Comparison of ENCODE assay signal across 19 mouse cellular contexts in genomic region chr13:67062427-67062826, GRCm38 (mm10). TPM values are rescaled to one million over a fixed set of nuclear protein-coding genes. Genes with fewer than 3 reads are reported as not detected.
A peak's percentile ranks its signal among the peaks of the same experiment; 100 is the strongest.
DNase-seq lines count a peak whose midpoint lies in the region; ATAC-seq lines count a peak whose summit lies in the region.
"Had no signal": no experiment of that assay in that cellular context is flagged by ENCODE, and none has a peak within 500 bp of the region (broad histone marks: within the 10 kb centered on the region; RNA-seq: fewer than 3 reads in every experiment).

No protein-coding gene starts in this region.

- no peaks in the 10 kb centered on the region; the same call in 1 of the 2 replicates for H3K9me3 ChIP-seq in midbrain, embryonic 11.5 days (ENCODE audit: control insufficient read depth, low read length)
- H3K9me3 ChIP-seq in midbrain, embryonic 15.5 days, result peaks cover 4% of the 10 kb centered on the region; the same call in 1 of the 2 replicates
- H3K9me3 ChIP-seq in liver, embryonic 13.5 days (replicated peaks), result no peaks in the 10 kb centered on the region
- H3K9me3 ChIP-seq: heart, embryonic 10.5 days had no signal

- no peak for ATAC-seq in midbrain, embryonic 11.5 days (ENCODE audit: low FRiP score)
- ATAC-seq in midbrain, embryonic 15.5 days (replicated peaks), result no peak
- no peak for ATAC-seq in liver, embryonic 13.5 days (ENCODE audit: low read depth)
- ATAC-seq: activated CD4-positive, CD25-positive, alpha-beta regulatory T cell, adult 4 months; forebrain, embryonic 13.5 days; hindbrain, postnatal 0 days had no signal

- no peak overlapping the region for H3K4me2 ChIP-seq in midbrain, embryonic 11.5 days
- H3K4me2 ChIP-seq in midbrain, embryonic 15.5 days, result no peak overlapping the region
- 0 out of 2 replicates have a peak overlapping the region, but pooled peaks have one; percentile 4 for H3K4me2 ChIP-seq in liver, embryonic 13.5 days
- H3K4me2 ChIP-seq: forebrain, embryonic 13.5 days; hindbrain, embryonic 13.5 days had no signal

- DNase-seq in cerebellum, adult 9-11 months, result peak; percentile 28
- no peak for DNase-seq in cerebellum, postnatal 36 days
- DNase-seq in midbrain, embryonic 11.5 days (ENCODE audit: low spot score, missing footprints), result peak; percentile 12
- DNase-seq in ZHBTc4 (ENCODE audit: low read depth, low spot score), result peak; percentile 56
- peak; percentile 6 for DNase-seq in liver, embryonic 13.5 days
- no peak for DNase-seq in gastrocnemius, adult 8-10 months (ENCODE audit: low spot score in 2 of 2)
- DNase-seq: adrenal gland, postnatal 14 days; gastrocnemius, adult 2 months; gastrocnemius, postnatal 36 days; heart, adult 18-20 months; heart, postnatal 10 days; kidney, adult 11 months had no signal

- no peak overlapping the region for H3K9ac ChIP-seq in midbrain, embryonic 11.5 days (ENCODE audit: low read length)
- no peak overlapping the region for H3K9ac ChIP-seq in midbrain, embryonic 15.5 days
- H3K9ac ChIP-seq in liver, embryonic 13.5 days, result no peak overlapping the region
- H3K9ac ChIP-seq: forebrain, embryonic 13.5 days; hindbrain, embryonic 13.5 days had no signal

- H3K27me3 ChIP-seq in midbrain, embryonic 11.5 days (ENCODE audit: control insufficient read depth, insufficient read depth, low read length), result no peaks in the 10 kb centered on the region
- H3K27me3 ChIP-seq in midbrain, embryonic 15.5 days (replicated peaks), result no peaks in the 10 kb centered on the region
- H3K27me3 ChIP-seq in liver, embryonic 13.5 days, result no peaks in the 10 kb centered on the region
- H3K27me3 ChIP-seq: forebrain, embryonic 13.5 days; hindbrain, embryonic 13.5 days had no signal

- 59% methylated on average over 7 of the region's 7 CpGs for WGBS in midbrain, embryonic 11.5 days
- WGBS in midbrain, embryonic 15.5 days, result 55% methylated on average over 7 of the region's 7 CpGs
- 53% methylated on average over 7 of the region's 7 CpGs for WGBS in liver, embryonic 13.5 days (ENCODE audit: insufficient replicate concordance)

- 0 out of 2 replicates have a peak, but pooled peaks cover 2% of the 10 kb centered on the region for H3K36me3 ChIP-seq in midbrain, embryonic 11.5 days (ENCODE audit: control insufficient read depth, insufficient read depth, low read length)
- H3K36me3 ChIP-seq in midbrain, embryonic 15.5 days (replicated peaks), result no peaks in the 10 kb centered on the region
- no peaks in the 10 kb centered on the region for H3K36me3 ChIP-seq in liver, embryonic 13.5 days

- peaks cover 4% of the 10 kb centered on the region; the same call in 1 of the 2 replicates for H3K4me1 ChIP-seq in midbrain, embryonic 11.5 days (ENCODE audit: control insufficient read depth, insufficient read depth, low read length)
- H3K4me1 ChIP-seq in midbrain, embryonic 15.5 days, result peaks cover 7% of the 10 kb centered on the region
- H3K4me1 ChIP-seq in liver, embryonic 13.5 days (replicated peaks), result peaks cover 22% of the 10 kb centered on the region

- H3K4me3 ChIP-seq in midbrain, embryonic 11.5 days (ENCODE audit: low read depth, low read length), result no peak overlapping the region
- no peak overlapping the region for H3K4me3 ChIP-seq in midbrain, embryonic 15.5 days
- no peak overlapping the region for H3K4me3 ChIP-seq in liver, embryonic 13.5 days (replicated peaks)
- H3K4me3 ChIP-seq: embryonic facial prominence, embryonic 10.5 days; forebrain, embryonic 13.5 days; gastrocnemius, adult 2 months; heart, embryonic 10.5 days; hindbrain, embryonic 13.5 days had no signal

- no peak overlapping the region for H3K27ac ChIP-seq in midbrain, embryonic 11.5 days (ENCODE audit: low read depth, low read length)
- H3K27ac ChIP-seq in midbrain, embryonic 15.5 days, result no peak overlapping the region
- H3K27ac ChIP-seq in liver, embryonic 13.5 days, result no peak overlapping the region
- H3K27ac ChIP-seq: embryonic facial prominence, embryonic 10.5 days; forebrain, embryonic 13.5 days; gastrocnemius, adult 2 months; heart, embryonic 10.5 days; hindbrain, embryonic 13.5 days; hindbrain, postnatal 0 days had no signal

RNA-seq across cellular contexts. Expression of gene Zfp712, which starts 1.5 kb away (rescaled TPM):
- 6.0 and 6.7 TPM in 2 replicates for polyA plus RNA-seq in midbrain, embryonic 11.5 days (2014; fragmentation: Nextera tagmentation; extraction: Ambion mirVana)
- 7.3 and 8.1 TPM in 2 replicates for polyA plus RNA-seq in midbrain, embryonic 15.5 days (2015; fragmentation: Nextera tagmentation; extraction: Ambion mirVana)
- 0.83 and 0.92 TPM in 2 replicates for polyA plus RNA-seq in liver, embryonic 13.5 days (2015; fragmentation: Nextera tagmentation; extraction: Ambion mirVana)
- 1 to 10 TPM in 1 of 4 experiments, under 1 TPM in 3; 0.87 to 1.3 (median 0.95) TPM for total RNA-seq in gastrocnemius, adult 8-10 months (2022)

RNA-seq across cellular contexts. Expression of gene Zfp708, which starts 35.3 kb away (rescaled TPM):
- polyA plus RNA-seq in midbrain, embryonic 11.5 days (2014; fragmentation: Nextera tagmentation; extraction: Ambion mirVana), result 8.5 and 10.3 TPM in 2 replicates
- polyA plus RNA-seq in midbrain, embryonic 15.5 days (2015; fragmentation: Nextera tagmentation; extraction: Ambion mirVana), result 9.3 and 9.5 TPM in 2 replicates
- 0.93 and 1.3 TPM in 2 replicates for polyA plus RNA-seq in liver, embryonic 13.5 days (2015; fragmentation: Nextera tagmentation; extraction: Ambion mirVana)
- 1 to 10 TPM; 1.6 to 2.3 (median 1.9) TPM for total RNA-seq in gastrocnemius, adult 8-10 months (2022)

RNA-seq across cellular contexts. Expression of gene Gm28557, which starts 46.0 kb away (rescaled TPM):
- 1.7 and 3.0 TPM in 2 replicates for polyA plus RNA-seq in midbrain, embryonic 11.5 days (2014; fragmentation: Nextera tagmentation; extraction: Ambion mirVana)
- 0.86 and 1.0 TPM in 2 replicates for polyA plus RNA-seq in midbrain, embryonic 15.5 days (2015; fragmentation: Nextera tagmentation; extraction: Ambion mirVana)
- 1.4 and 1.7 TPM in 2 replicates for polyA plus RNA-seq in liver, embryonic 13.5 days (2015; fragmentation: Nextera tagmentation; extraction: Ambion mirVana)
- total RNA-seq in gastrocnemius, adult 8-10 months (2022), result 1 to 10 TPM; 1.0 to 2.2 (median 1.9) TPM

RNA-seq across cellular contexts. Expression of gene Rslcan18, which starts 53.6 kb away (rescaled TPM):
- not detected in 2 replicates for polyA plus RNA-seq in midbrain, embryonic 11.5 days (2014; fragmentation: Nextera tagmentation; extraction: Ambion mirVana)
- not detected in 2 replicates for polyA plus RNA-seq in midbrain, embryonic 15.5 days (2015; fragmentation: Nextera tagmentation; extraction: Ambion mirVana)
- polyA plus RNA-seq in liver, embryonic 13.5 days (2015; fragmentation: Nextera tagmentation; extraction: Ambion mirVana), result 0.13 TPM in 2 replicates
- total RNA-seq in gastrocnemius, adult 8-10 months (2022), result under 1 TPM; 0.40 to 0.68 (median 0.53) TPM
- polyA plus RNA-seq: hindbrain, postnatal 0 days had no signal

RNA-seq across cellular contexts. Expression of gene Zfp759, which starts 59.0 kb away (rescaled TPM):
- polyA plus RNA-seq in midbrain, embryonic 11.5 days (2014; fragmentation: Nextera tagmentation; extraction: Ambion mirVana), result 2.2 and 2.6 TPM in 2 replicates
- 4.6 and 5.0 TPM in 2 replicates for polyA plus RNA-seq in midbrain, embryonic 15.5 days (2015; fragmentation: Nextera tagmentation; extraction: Ambion mirVana)
- polyA plus RNA-seq in liver, embryonic 13.5 days (2015; fragmentation: Nextera tagmentation; extraction: Ambion mirVana), result 0.50 and 0.82 TPM in 2 replicates
- 1 to 10 TPM; 5.3 to 7.1 (median 5.5) TPM for total RNA-seq in gastrocnemius, adult 8-10 months (2022)

Comparison
In these comparisons a context has a peak if more than half of its experiments do, and no peak if none do; other contexts are left out.
1. DNase-seq: peak in cerebellum, adult 9-11 months (single experiment), midbrain, embryonic 11.5 days (single experiment), ZHBTc4 (single experiment) and liver, embryonic 13.5 days (single experiment); none in cerebellum, postnatal 36 days (0 of 2) and gastrocnemius, adult 8-10 months (0 of 2).